Mouse (Mus musculus) brain, embryonic 14.5 days (tissue): ENCODE results near the gene Naaladl2. TPM values are rescaled to one million over a fixed set of nuclear protein-coding genes. Genes with fewer than 3 reads are reported as not detected.

Experiments
- DNase-seq: peaks from one replicate; pipeline ENCODE4 v3.0.0-alpha.2; 2011; ENCODE audit warnings: low read depth
- CTCF ChIP-seq: fragments of 200-500 bp; IDR thresholded peaks from 2 replicates; pipeline ENCODE4 v1.5.1; 2012; ENCODE audit warnings: inconsistent platforms, mild to moderate bottlenecking, moderate library complexity, borderline replicate concordance; ENCODE audit not compliant: insufficient read depth, insufficient read length; ENCODE audit errors: extremely low read depth
- POLR2A ChIP-seq: fragments of 200-500 bp; IDR thresholded peaks from 2 replicates; pipeline ENCODE4 v1.6.1; 2012; ENCODE audit warnings: mild to moderate bottlenecking, inconsistent platforms, borderline replicate concordance; ENCODE audit not compliant: poor library complexity, insufficient read depth, insufficient read length, severe bottlenecking; ENCODE audit errors: extremely low read depth
- polyA plus RNA-seq: library from polyadenylated mRNA; depleted of rRNA; stranded (reverse); fragments of >200 nt; gene quantifications from 2 replicates; pipeline ENCODE4 v1.2.3, GENCODE M21; 2012

Gene Naaladl2
- polyA plus RNA-seq, 1 experiment = 0.53 TPM

- no peak for DNase-seq
- TF ChIP-seq POLR2A (no peak), CTCF (no peak)
These were observed 539.2 kb downstream of the Naaladl2 start for GRCm38 (mm10) chr3:24604791-24605320.

GRCm38 (mm10) chr3:24595447-24595846, 548.6 kb downstream of the Naaladl2 start:
- no peak for TF ChIP-seq CTCF
- no peak for TF ChIP-seq POLR2A
- DNase-seq = no peak

GRCm38 (mm10) chr3:24556617-24557016, 587.4 kb downstream of the Naaladl2 start:
- DNase-seq = no peak
- no peak for TF ChIP-seq CTCF
- no peak for TF ChIP-seq POLR2A

GRCm38 (mm10) chr3:24553701-24554100, 590.4 kb downstream of the Naaladl2 start:
- DNase-seq = no peak
- TF ChIP-seq POLR2A (no peak), CTCF (no peak)

- TF ChIP-seq POLR2A = no peak
- no peak for TF ChIP-seq CTCF
- DNase-seq = no peak
These were observed 591.4 kb downstream of the Naaladl2 start for GRCm38 (mm10) chr3:24552631-24553030.

- DNase-seq = peak; percentile 19
- TF ChIP-seq POLR2A (no peak), CTCF (no peak)
These were observed 610.1 kb downstream of the Naaladl2 start for GRCm38 (mm10) chr3:24533775-24534458.

- DNase-seq = peak; percentile 42
- no peak for TF ChIP-seq POLR2A
- no peak for TF ChIP-seq CTCF
These were observed 629.1 kb downstream of the Naaladl2 start for GRCm38 (mm10) chr3:24514918-24515317.

- peak; percentile 60 for DNase-seq
- no peak for TF ChIP-seq CTCF
- TF ChIP-seq POLR2A = no peak
These were observed 657.5 kb downstream of the Naaladl2 start for GRCm38 (mm10) chr3:24486456-24487112.

- no peak for TF ChIP-seq CTCF
- TF ChIP-seq POLR2A = no peak
- DNase-seq = no peak
These were observed 680.1 kb downstream of the Naaladl2 start for GRCm38 (mm10) chr3:24463941-24464340.

- no peak for TF ChIP-seq CTCF
- no peak for TF ChIP-seq POLR2A
- DNase-seq = peak; percentile 6
These were observed 703.4 kb downstream of the Naaladl2 start for GRCm38 (mm10) chr3:24440621-24441020.

- no peak for DNase-seq
These were observed 711.3 kb downstream of the Naaladl2 start for GRCm38 (mm10) chr3:24432761-24433160.

GRCm38 (mm10) chr3:24391737-24392136, 752.3 kb downstream of the Naaladl2 start:
- TF ChIP-seq POLR2A (no peak), CTCF (no peak)
- DNase-seq = no peak

More at GRCm38 (mm10) chr3:24432761-24433160, 711.3 kb downstream of the Naaladl2 start:
- TF ChIP-seq POLR2A (no peak), CTCF (no peak)

- TF ChIP-seq CTCF = no peak
- TF ChIP-seq POLR2A = no peak
- DNase-seq = peak; percentile 32
These were observed 752.8 kb downstream of the Naaladl2 start for GRCm38 (mm10) chr3:24391311-24391710.
